Mouse (Mus musculus) kidney, embryonic 15.5 days (tissue): ENCODE measurements around the gene Phactr3. TPM values are rescaled to one million over a fixed set of nuclear protein-coding genes. Genes with fewer than 3 reads are reported as not detected.
A peak's percentile ranks its signal among the peaks of the same experiment; 100 is the strongest.
"Not testable (repeated sequence)": the region's sequence is repeated elsewhere in the genome, so short reads cannot be mapped to it uniquely, and the experiment has no call there.

Experiments
- ATAC-seq: fragments of 200-750 bp; cut with Nextera tagmentation; replicated peaks from 2 replicates; pipeline ENCODE4 v1.8.0; 2017; ENCODE audit warnings: moderate TSS enrichment; ENCODE audit not compliant: low FRiP score
- H3K27ac ChIP-seq: fragments of 300-500 bp; sonication (generic); 2 replicates; pipeline ENCODE4 v1.5.1; 2015; ENCODE audit warnings: mild to moderate bottlenecking, inconsistent platforms
- H3K27me3 ChIP-seq: fragments of 300-500 bp; sonication (generic); 2 replicates; pipeline ENCODE4 v1.6.1; 2015; ENCODE audit warnings: inconsistent platforms
- H3K36me3 ChIP-seq: fragments of 300-500 bp; sonication (generic); 2 replicates; pipeline ENCODE4 v1.6.1; 2015; ENCODE audit warnings: inconsistent platforms
- H3K4me1 ChIP-seq: fragments of 300-500 bp; sonication (generic); 2 replicates; pipeline ENCODE4 v1.6.1; 2015; ENCODE audit warnings: inconsistent platforms
- H3K4me2 ChIP-seq: fragments of 300-500 bp; sonication (generic); 2 replicates; pipeline ENCODE4 v1.6.1; 2015; ENCODE audit warnings: moderate library complexity, mild to moderate bottlenecking, inconsistent platforms
- H3K4me3 ChIP-seq: fragments of 300-500 bp; sonication (generic); replicated peaks from 2 replicates; pipeline ENCODE4 v1.5.1; 2015; ENCODE audit warnings: mild to moderate bottlenecking, inconsistent platforms
- H3K9ac ChIP-seq: fragments of 300-500 bp; sonication (generic); 2 replicates; pipeline ENCODE4 v1.6.1; 2015; ENCODE audit warnings: mild to moderate bottlenecking, inconsistent platforms
- H3K9me3 ChIP-seq: fragments of 300-500 bp; sonication (generic); replicated peaks from 2 replicates; pipeline ENCODE4 v1.6.1; 2016; ENCODE audit warnings: inconsistent platforms
- WGBS: fragments of 180-500 bp; shearing (Covaris S2); methylation state at CpG from one replicate; pipeline ENCODE4 v1.1.7; 2015; ENCODE audit warnings: mixed read lengths; 5-methylcytosine and 5-hydroxymethylcytosine counted together
- polyA plus RNA-seq: library from polyadenylated mRNA; unstranded; fragments of >200 nt; fragmentation: Nextera tagmentation; extraction: Ambion mirVana; gene quantifications from 2 replicates; pipeline ENCODE4 v1.2.1, GENCODE M21; 2015

Gene Phactr3
- polyA plus RNA-seq: 0.85 and 1.5 TPM in 2 replicates

DNA sequence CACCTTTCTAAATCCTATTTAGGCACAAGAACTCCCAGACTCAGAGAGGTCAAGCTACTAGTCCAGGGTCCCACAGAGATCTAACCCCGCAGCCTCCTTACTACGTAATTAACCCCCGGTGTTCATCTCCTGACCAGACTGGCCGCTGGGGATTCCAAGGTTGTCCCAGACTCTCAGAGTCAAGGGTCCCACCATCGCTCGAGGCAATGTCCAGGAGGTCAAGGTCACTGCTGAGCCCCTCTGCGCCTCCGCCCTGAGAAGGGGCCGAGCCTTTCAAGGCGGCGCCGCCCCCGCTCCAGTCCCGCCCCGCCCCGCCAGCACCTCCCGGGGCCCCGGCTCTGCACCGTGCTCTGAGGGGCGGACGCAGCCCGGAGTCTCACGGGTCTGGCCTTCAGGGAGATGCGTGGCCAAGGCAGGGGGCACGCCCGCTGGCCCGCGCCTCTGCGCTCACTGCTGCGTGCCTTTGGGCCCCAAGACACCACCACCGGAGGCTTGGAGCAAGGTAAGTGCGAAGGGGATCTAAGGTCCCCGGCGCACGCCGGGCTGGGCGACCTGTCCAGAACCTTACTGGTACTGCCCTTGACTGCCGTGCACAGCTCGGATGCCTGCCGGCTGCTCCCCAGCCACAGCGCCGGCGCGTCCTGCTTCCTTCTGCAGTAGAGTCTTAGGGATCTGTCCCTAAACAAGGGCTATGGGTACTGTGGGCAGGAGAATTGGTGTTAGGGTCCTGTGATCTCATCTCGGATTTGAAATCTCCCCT lies at the start of gene Phactr3:
TSS of gene Phactr3 (plus strand) at position 175 of the 760 bp plus-strand sequence.
- Histone ChIP-seq H3K4me1 (peaks cover 33% of the 10 kb centered on the region), H3K27me3 (peaks cover 26% of the 10 kb centered on the region), H3K27ac (no peak within 1 kb of the TSS), H3K4me3 (peak within 1 kb of the TSS; percentile 44), H3K9ac (peak within 1 kb of the TSS; percentile 38; the same call in 1 of the 2 replicates), H3K36me3 (no peaks in the 10 kb centered on the region), H3K4me2 (peak within 1 kb of the TSS; percentile 86), H3K9me3 (no peaks in the 10 kb centered on the region)
- WGBS: under 1% methylated on average over 45 of the region's 45 CpGs
- ATAC-seq: peak; percentile 64

DNA sequence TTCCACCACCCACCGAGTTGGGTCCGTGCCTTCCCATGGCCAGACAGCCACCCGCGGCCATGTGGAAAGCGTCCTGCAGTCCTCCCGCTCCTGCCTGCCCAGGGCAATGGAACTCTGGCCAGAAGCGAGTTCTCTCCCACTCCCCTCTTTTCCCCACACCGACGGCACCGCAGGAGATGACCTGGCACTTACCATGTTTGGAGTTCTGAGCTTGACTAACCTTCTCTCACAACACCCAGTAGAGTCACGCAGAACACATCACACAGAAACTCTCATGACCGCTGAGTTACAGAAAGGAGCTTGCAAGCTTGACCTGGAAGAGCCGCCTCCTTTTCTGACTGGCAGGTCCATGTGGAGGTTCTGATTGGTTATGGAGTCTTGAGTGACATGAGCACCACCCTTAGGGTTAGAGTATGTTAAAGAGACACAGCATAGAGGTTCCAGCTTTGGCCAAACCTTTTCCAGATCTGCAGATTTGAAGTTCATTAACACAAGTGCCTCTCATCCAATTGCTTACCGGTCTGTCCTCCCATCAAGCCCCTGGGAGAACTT lies 40.5 kb upstream of the Phactr3 start, which contains the start of gene Zfp931:
TSS of gene Zfp931 (minus strand) at position 311 of the 552 bp plus-strand sequence.
- not testable (repeated sequence) for H3K36me3 ChIP-seq, H3K4me1 ChIP-seq, H3K9me3 ChIP-seq, H3K27ac ChIP-seq, ATAC-seq, H3K27me3 ChIP-seq
- Histone ChIP-seq H3K4me2 (peak within 1 kb of the TSS; percentile 56), H3K4me3 (peak within 1 kb of the TSS; percentile 49), H3K9ac (0 out of 2 replicates have a peak within 1 kb of the TSS, but pooled peaks have one; percentile 31)
- WGBS: 0% methylated on average over 3 of the region's 14 CpGs

DNA sequence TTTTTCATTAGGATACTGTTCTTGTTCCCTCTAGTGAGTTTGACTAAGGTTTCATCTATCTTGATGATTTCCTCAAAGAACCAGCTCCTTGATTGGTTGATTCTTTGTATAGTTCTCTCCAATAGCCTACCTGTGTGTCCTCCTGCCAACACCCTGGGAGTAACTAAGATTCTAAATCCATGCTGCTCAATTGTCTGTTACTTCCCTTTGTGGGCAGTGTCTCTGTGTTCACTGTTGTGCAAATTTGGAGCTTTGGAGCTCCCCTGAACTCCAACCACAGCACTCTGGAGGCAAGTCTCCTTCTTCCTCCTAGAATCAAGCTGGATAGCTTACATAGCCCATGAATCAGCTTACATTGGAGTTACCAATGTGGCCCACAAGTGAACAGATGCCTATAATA lies 29.2 kb upstream of the Phactr3 start:
- Histone ChIP-seq H3K9me3 (no peaks in the 10 kb centered on the region), H3K4me2 (no peak overlapping the region), H3K4me3 (no peak overlapping the region), H3K9ac (no peak overlapping the region), H3K27ac (no peak overlapping the region), H3K4me1 (no peaks in the 10 kb centered on the region), H3K27me3 (no peaks in the 10 kb centered on the region), H3K36me3 (no peaks in the 10 kb centered on the region)
- no peak for ATAC-seq

DNA sequence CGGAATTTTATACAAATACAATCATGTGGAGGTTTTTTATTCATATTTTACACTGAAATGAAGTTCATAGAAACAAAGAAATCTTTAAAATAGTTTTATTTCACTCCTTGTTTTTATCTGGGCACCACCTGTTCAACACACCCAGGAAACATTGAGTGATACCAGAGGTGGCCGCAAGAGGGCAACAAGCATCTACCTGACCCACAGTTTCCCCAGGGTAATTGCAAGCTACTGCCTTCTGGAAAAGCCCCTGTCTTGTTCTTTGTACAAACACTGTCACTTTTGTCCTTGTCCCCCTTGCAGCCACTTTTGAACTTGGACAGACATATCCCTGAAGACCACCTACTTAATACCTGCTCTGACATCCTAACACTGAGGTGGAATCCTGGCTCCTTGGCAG lies 20.8 kb upstream of the Phactr3 start:
- H3K9ac ChIP-seq: no peak overlapping the region
- ATAC-seq: no peak
- H3K36me3 ChIP-seq: no peaks in the 10 kb centered on the region
- H3K4me1 ChIP-seq: no peaks in the 10 kb centered on the region
- H3K27me3 ChIP-seq: no peaks in the 10 kb centered on the region
- 5% methylated on average over 2 of the region's 2 CpGs for WGBS
- no peak overlapping the region for H3K4me3 ChIP-seq
- H3K27ac ChIP-seq: no peak overlapping the region
- H3K4me2 ChIP-seq: no peak overlapping the region
- no peaks in the 10 kb centered on the region for H3K9me3 ChIP-seq

DNA sequence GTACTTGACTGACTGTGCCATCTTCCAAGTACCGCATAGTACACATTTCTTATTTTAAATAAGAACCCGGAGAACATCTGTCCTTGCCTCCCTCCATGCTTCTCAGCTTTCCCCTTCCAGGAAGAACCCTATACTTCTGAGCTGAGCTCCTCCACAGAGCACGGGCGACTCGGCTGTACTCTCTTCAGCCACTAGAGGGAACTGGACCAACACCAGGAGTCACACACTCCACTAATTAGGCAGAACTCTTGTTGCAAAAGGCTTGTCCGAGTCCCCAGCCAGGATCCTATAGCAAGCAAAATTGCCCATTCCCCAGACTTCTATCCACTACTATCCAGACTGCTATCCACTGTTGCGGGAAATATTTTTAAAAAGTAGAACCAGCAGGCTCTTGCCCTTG lies 16.8 kb upstream of the Phactr3 start:
- WGBS: 11% methylated on average over 7 of the region's 7 CpGs
- no peaks in the 10 kb centered on the region for H3K27me3 ChIP-seq
- H3K36me3 ChIP-seq: no peaks in the 10 kb centered on the region
- H3K9ac ChIP-seq: no peak overlapping the region
- H3K27ac ChIP-seq: no peak overlapping the region
- no peaks in the 10 kb centered on the region for H3K9me3 ChIP-seq
- no peak overlapping the region for H3K4me3 ChIP-seq
- H3K4me2 ChIP-seq: no peak overlapping the region
- no peaks in the 10 kb centered on the region for H3K4me1 ChIP-seq
- ATAC-seq: peak; percentile 89

DNA sequence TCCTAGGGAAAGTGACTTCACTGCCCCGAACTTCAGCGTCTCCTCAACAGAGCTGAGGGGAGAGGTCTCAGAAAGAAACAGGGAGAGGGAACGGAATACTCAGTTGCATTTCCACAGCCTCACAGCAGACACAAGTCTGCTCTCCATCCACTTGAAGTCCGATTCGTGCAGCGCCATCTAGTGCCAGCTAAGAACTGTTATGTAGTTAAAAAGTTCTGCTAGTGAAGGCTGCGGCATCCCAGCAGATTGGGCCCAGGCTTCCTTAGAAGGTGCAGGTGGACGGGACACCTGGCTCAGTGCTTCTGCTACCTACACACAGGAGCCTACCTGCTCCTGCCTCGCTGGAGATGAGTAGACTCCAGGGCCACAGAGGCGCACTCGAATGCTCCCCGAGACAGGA lies 829 bp upstream of the Phactr3 start:
- WGBS: 21% methylated on average over 12 of the region's 12 CpGs

DNA sequence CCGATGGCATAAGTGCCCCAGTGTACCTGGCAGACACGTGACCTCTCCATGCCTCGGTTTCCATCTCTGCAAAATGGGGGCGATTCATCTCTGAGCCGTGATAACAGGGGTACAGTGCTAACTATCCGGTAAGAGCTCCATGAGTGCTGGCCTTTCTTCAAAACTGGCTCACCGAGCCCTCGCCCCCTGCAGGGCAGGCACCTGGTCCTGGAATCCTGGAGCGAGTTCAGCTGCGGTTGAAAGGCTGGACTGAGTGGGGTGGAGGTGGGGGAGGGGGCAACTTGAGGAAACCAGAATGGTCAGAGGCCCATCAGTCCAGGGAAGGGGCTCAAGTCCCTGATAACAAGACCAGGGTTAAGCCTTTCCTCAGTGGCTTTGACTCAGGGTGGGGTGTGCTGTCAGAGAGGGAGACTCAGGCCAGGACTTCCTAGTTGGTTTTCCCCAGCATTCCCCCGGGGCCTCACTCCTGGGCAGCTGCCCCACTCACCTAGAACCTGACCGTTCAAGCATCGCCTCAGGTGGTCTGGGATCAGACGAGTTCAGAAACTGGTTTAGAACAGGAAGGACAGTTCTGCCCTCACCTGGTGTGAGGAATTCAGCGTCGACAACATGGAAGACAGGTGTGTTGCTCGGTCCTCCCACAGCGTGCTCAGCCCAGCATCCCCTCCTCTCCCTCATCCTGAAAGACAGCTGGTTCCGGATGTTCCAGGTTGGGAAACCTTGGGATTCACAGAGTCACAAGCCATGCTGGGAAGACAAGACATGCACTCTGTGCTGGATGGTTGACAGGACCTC lies 983 bp downstream of the Phactr3 start:
- Histone ChIP-seq H3K4me3 (peak overlapping the region; percentile 44), H3K27me3 (peaks cover 26% of the 10 kb centered on the region), H3K4me2 (peak overlapping the region; percentile 86), H3K27ac (no peak overlapping the region), H3K4me1 (peaks cover 33% of the 10 kb centered on the region), H3K36me3 (no peaks in the 10 kb centered on the region), H3K9ac (no peak overlapping the region), H3K9me3 (no peaks in the 10 kb centered on the region)
- peak; percentile 12; the same call in 1 of the 2 replicates for ATAC-seq
- WGBS: 24% methylated on average over 19 of the region's 19 CpGs

More for the DNA sequence above, 829 bp upstream of the Phactr3 start:
- H3K36me3 ChIP-seq: no peaks in the 10 kb centered on the region
- no peak overlapping the region for H3K4me2 ChIP-seq
- no peak overlapping the region for H3K27ac ChIP-seq
- H3K4me1 ChIP-seq: peaks cover 33% of the 10 kb centered on the region
- no peaks in the 10 kb centered on the region for H3K9me3 ChIP-seq
- H3K27me3 ChIP-seq: peaks cover 26% of the 10 kb centered on the region
- no peak overlapping the region for H3K4me3 ChIP-seq
- no peak overlapping the region for H3K9ac ChIP-seq
- no peak for ATAC-seq

DNA sequence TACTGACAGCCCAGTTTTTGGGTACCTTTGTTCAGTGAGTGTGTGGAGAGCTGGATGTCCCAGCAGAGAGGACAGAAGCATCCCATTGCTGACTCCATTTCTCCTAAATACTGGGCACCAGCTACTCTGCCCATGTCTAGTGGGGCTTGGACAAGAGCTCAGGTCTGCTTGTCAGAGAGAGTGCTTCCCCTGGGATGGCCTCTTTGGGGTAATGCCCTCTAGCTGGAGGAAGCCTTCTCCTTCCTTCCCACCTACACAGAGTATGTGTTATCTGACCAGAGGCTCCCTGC lies 1.5 kb downstream of the Phactr3 start:
- H3K27ac ChIP-seq: no peak overlapping the region
- no peak for ATAC-seq
- no peak overlapping the region for H3K4me3 ChIP-seq
- no peaks in the 10 kb centered on the region for H3K36me3 ChIP-seq
- H3K9me3 ChIP-seq: no peaks in the 10 kb centered on the region
- H3K4me2 ChIP-seq: no peak overlapping the region
- peaks cover 26% of the 10 kb centered on the region for H3K27me3 ChIP-seq
- H3K9ac ChIP-seq: no peak overlapping the region
- H3K4me1 ChIP-seq: peaks cover 33% of the 10 kb centered on the region

DNA sequence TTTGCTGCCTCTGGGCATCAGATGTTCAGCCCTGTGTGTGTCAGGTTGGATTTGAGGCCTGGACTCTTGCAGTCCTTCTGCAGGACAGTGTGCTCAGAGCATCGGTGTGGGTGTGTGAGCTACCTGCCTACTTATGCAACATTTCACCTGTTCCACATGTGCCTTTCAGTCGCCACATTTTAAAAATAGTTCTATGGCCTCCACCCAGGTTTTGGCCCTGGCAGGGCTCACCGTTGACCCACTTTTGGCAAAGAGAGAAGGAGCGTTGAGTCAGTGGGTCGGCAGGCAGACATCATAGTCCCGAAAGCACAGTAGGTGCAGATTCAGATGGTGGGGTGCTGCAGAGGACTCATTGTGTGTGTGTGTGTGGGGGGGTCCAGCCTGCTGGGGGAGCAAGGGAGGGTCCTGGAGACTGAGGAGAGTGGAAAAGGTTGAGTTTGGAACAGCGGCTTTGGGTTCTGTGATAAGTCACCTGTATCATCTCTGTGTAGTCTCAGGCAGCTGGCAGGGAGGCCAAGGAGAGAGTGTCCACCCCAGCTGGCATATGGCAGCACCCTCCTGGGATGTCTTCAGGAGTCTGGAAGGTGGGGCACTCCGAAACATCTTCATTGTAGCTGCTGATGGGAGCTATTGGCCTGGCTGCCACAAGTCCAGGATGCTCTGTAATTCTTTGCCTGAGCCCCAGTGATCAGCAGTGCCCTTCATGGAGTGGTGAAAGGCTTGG lies 2.0 kb downstream of the Phactr3 start:
- ATAC-seq: no peak
- WGBS: 89% methylated on average over 8 of the region's 8 CpGs
- Histone ChIP-seq H3K4me1 (peaks cover 33% of the 10 kb centered on the region), H3K4me2 (no peak overlapping the region), H3K4me3 (no peak overlapping the region), H3K36me3 (no peaks in the 10 kb centered on the region), H3K27ac (no peak overlapping the region), H3K9ac (no peak overlapping the region), H3K9me3 (no peaks in the 10 kb centered on the region), H3K27me3 (peaks cover 26% of the 10 kb centered on the region)

DNA sequence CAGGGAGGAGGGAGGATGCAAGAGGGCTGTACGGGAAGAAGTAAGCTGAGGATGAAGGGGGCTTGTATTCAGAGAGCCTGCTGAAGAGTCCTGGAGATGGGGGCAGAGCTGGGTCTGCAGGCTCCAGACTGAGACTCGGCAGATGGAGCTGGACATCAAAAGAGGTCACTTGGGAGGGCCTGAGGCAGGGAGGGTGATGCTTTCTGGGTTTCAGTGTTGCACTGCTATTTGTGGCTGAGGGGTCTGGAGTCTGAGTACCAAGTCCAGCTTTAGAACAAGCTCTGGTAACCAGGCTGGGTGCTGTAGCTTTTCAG lies 2.6 kb downstream of the Phactr3 start:
- no peaks in the 10 kb centered on the region for H3K9me3 ChIP-seq
- H3K4me3 ChIP-seq: no peak overlapping the region
- no peak for ATAC-seq
- peaks cover 33% of the 10 kb centered on the region for H3K4me1 ChIP-seq
- no peak overlapping the region for H3K9ac ChIP-seq
- no peaks in the 10 kb centered on the region for H3K36me3 ChIP-seq
- WGBS: 13% methylated on average over 2 of the region's 2 CpGs
- H3K27me3 ChIP-seq: peaks cover 26% of the 10 kb centered on the region
- no peak overlapping the region for H3K27ac ChIP-seq
- H3K4me2 ChIP-seq: no peak overlapping the region

DNA sequence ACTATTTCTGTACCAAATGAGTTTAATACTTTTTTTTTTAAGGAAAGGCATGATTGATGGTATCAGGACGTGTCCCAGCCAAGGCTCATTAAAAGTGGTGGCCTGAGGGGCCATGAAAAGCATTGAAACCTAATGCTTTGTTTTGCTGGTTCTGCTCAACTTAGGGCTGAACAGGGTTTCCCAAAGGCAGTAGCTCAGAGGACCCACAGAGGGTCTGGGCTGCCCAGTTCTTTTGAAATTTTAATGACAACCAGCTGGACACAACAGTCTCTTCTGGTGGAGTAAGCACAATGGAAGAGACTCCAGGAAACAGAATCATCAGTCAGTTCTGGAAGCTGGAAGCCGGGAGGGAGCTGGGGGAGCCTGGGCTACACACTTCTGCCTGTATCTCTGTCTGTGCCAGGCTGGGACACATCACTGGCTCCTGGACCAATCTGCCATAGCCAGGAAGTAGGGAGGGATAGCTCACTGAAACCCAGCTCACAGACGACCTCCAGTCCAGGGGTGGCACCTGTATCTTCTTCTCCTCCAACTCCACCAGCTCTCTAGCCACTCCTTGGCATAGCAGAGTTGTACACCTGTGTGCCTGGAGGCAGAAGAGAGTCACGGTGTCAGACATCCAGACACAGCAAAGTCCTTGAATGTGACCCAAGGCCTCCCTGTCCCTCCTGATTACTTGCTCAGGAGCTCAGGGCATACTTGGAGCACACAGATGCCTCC lies 3.3 kb downstream of the Phactr3 start:
- H3K27ac ChIP-seq: no peak overlapping the region
- H3K9me3 ChIP-seq: no peaks in the 10 kb centered on the region
- no peak overlapping the region for H3K9ac ChIP-seq
- ATAC-seq: peak; percentile 59
- WGBS: 13% methylated on average over 4 of the region's 4 CpGs
- no peak overlapping the region for H3K4me3 ChIP-seq
- no peak overlapping the region for H3K4me2 ChIP-seq
- H3K4me1 ChIP-seq: peaks cover 33% of the 10 kb centered on the region
- no peaks in the 10 kb centered on the region for H3K36me3 ChIP-seq
- H3K27me3 ChIP-seq: peaks cover 26% of the 10 kb centered on the region
